Mouse (Mus musculus): ENCODE data around the gene Vwc2. TPM values are rescaled to one million over a fixed set of nuclear protein-coding genes. Genes with fewer than 3 reads are reported as not detected.

The Vwc2 gene
- total RNA-seq (2023): not detected

GRCm38 (mm10) chr11:11113576-11114233 is at the start of gene Vwc2:
TSS of gene Vwc2 (plus strand) at chr11:11114223.

Measured in CD4-positive naive resting alpha-beta T cell, adult 76 days (primary cell).